Mouse (Mus musculus): ENCODE results near the gene Asl. TPM values are rescaled to one million over a fixed set of nuclear protein-coding genes. Genes with fewer than 3 reads are reported as not detected.

The Asl gene
- total RNA-seq, 1 experiment = 27.2 TPM

DNA sequence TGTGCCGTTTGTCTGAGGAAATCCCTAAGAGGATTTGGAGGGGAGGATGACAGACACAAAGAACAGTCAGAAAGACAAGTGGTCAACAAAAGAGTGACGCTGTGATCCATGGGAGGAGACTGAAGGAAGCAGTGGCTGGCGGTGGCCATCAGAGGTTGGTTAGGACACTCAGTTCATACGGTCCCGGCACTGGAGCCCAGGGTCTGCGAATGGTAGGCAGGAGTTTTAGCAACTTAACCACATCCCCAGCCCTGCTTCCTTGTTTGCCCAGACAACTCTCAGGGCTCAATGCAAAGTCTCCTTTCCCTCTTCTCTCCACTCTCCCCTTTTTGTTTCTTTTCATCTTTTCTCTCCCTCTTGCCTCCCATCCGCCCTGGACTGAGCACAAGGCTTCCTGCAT is 17.1 kb upstream of the Asl start:
- Histone ChIP-seq H3K9me3 (ENCODE audit: control insufficient read depth, insufficient read depth, low read depth, low read length) (no peaks in the 10 kb centered on the region), H3K27ac (ENCODE audit: insufficient read depth, low read depth, low read length, poor library complexity, severe bottlenecking) (no peak overlapping the region), H3K4me1 (ENCODE audit: control insufficient read depth in 2 of 2, insufficient read depth in 2 of 2, low read length in 2 of 2, poor library complexity in 1 of 2) (no peaks in the 10 kb centered on the region), H3K4me3 (ENCODE audit: insufficient read depth in 1 of 2, low read depth in 1 of 2, low read length in 2 of 2, poor library complexity in 1 of 2, severe bottlenecking in 1 of 2) (no peak overlapping the region), H3K9ac (ENCODE audit: insufficient read depth, low read depth, low read length, poor library complexity, severe bottlenecking) (no peak overlapping the region), H3K36me3 (ENCODE audit: control insufficient read depth, insufficient read depth, low read length, poor library complexity, severe bottlenecking) (peaks cover 32% of the 10 kb centered on the region)
- no peak for DNase-seq (ENCODE audit: low read depth, low spot score)
- in situ Hi-C loops (cut with MboI; ENCODE audit: low sequenced_read_pairs in 2 of 2, unreplicated experiment in 2 of 2) = no loop called here
- TF ChIP-seq CHD2 (IDR thresholded peaks at IDR 0.05; ENCODE audit: low read depth, low read length) = no peak
- TF ChIP-seq ZNF384 (IDR thresholded peaks at IDR 0.05; ENCODE audit: low read depth, low read length) = no peak
- TF ChIP-seq MAFK (IDR thresholded peaks at IDR 0.05; ENCODE audit: insufficient read depth, low read depth, low read length) = no peak
- TF ChIP-seq ZC3H11A (IDR thresholded peaks at IDR 0.05; ENCODE audit: borderline replicate concordance, low read depth, low read length) = no peak
- TF ChIP-seq HCFC1 (IDR thresholded peaks at IDR 0.05; ENCODE audit: borderline replicate concordance, insufficient read depth, low read length) = no peak

DNA sequence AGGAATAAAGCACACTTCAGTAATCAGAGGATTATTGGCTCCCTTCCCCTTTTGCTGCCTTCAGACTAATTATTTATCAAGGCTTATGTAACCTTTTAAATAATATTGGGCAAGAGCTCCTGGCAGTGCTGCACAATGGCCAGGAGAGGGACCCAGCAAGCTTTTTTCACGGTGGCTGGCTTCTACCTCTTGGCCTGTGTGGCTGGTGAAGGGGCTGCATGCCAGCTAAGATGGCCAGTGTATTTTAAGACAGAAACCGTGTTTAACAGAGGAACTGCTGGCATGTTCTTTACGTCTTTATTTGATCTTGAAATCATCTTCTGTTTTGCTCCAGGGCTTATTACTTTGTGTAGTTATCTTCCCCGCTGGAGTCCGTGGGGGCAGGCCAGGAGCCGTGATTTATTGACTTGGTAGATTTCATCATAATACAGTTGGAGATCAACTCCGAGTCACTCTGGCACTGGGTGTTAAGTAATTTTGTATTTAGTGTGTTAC is 15.2 kb upstream of the Asl start:
- Histone ChIP-seq H3K4me1 (ENCODE audit: control insufficient read depth in 2 of 2, insufficient read depth in 2 of 2, low read length in 2 of 2, poor library complexity in 1 of 2) (no peaks in the 10 kb centered on the region), H3K4me3 (ENCODE audit: insufficient read depth in 1 of 2, low read depth in 1 of 2, low read length in 2 of 2, poor library complexity in 1 of 2, severe bottlenecking in 1 of 2) (no peak overlapping the region), H3K36me3 (ENCODE audit: control insufficient read depth, insufficient read depth, low read length, poor library complexity, severe bottlenecking) (peaks cover 41% of the 10 kb centered on the region), H3K9ac (ENCODE audit: insufficient read depth, low read depth, low read length, poor library complexity, severe bottlenecking) (no peak overlapping the region), H3K27ac (ENCODE audit: insufficient read depth, low read depth, low read length, poor library complexity, severe bottlenecking) (no peak overlapping the region), H3K9me3 (ENCODE audit: control insufficient read depth, insufficient read depth, low read depth, low read length) (no peaks in the 10 kb centered on the region)
- in situ Hi-C loops (cut with MboI; ENCODE audit: low sequenced_read_pairs in 2 of 2, unreplicated experiment in 2 of 2) = no loop called here
- TF ChIP-seq CHD2 (IDR thresholded peaks at IDR 0.05; ENCODE audit: low read depth, low read length) = no peak
- no peak for TF ChIP-seq HCFC1 (IDR thresholded peaks at IDR 0.05; ENCODE audit: borderline replicate concordance, insufficient read depth, low read length)
- TF ChIP-seq ZC3H11A (IDR thresholded peaks at IDR 0.05; ENCODE audit: borderline replicate concordance, low read depth, low read length) = no peak
- no peak for TF ChIP-seq ZNF384 (IDR thresholded peaks at IDR 0.05; ENCODE audit: low read depth, low read length)
- TF ChIP-seq MAFK (IDR thresholded peaks at IDR 0.05; ENCODE audit: insufficient read depth, low read depth, low read length) = no peak
- DNase-seq (ENCODE audit: low read depth, low spot score) = no peak

DNA sequence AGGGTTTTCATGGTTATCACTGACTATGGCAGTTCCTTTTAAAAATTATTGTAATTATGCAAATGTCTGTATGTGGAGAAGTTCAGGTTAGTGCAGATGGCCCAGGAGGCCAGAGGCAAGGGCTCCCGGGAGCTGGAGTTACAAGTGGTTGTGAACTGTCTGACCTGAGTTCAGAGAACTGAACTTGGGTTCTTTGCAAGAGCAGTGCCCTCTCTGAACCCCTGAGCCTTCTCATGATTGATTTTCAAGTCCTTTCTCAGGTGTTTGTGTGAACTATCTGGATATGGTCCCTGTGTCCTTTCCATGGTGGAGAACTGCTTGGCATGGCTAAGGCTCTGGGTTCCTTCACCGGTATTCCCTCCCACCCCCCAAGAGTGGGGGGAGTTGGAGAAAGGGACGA is 14.7 kb upstream of the Asl start:
- DNase-seq (ENCODE audit: low read depth, low spot score) = no peak
- Histone ChIP-seq H3K36me3 (ENCODE audit: control insufficient read depth, insufficient read depth, low read length, poor library complexity, severe bottlenecking) (peaks cover 41% of the 10 kb centered on the region), H3K9ac (ENCODE audit: insufficient read depth, low read depth, low read length, poor library complexity, severe bottlenecking) (no peak overlapping the region), H3K4me3 (ENCODE audit: insufficient read depth in 1 of 2, low read depth in 1 of 2, low read length in 2 of 2, poor library complexity in 1 of 2, severe bottlenecking in 1 of 2) (no peak overlapping the region), H3K9me3 (ENCODE audit: control insufficient read depth, insufficient read depth, low read depth, low read length) (no peaks in the 10 kb centered on the region), H3K4me1 (ENCODE audit: control insufficient read depth in 2 of 2, insufficient read depth in 2 of 2, low read length in 2 of 2, poor library complexity in 1 of 2) (no peaks in the 10 kb centered on the region), H3K27ac (ENCODE audit: insufficient read depth, low read depth, low read length, poor library complexity, severe bottlenecking) (no peak overlapping the region)
- TF ChIP-seq ZNF384 (IDR thresholded peaks at IDR 0.05; ENCODE audit: low read depth, low read length) (no peak), ZC3H11A (IDR thresholded peaks at IDR 0.05; ENCODE audit: borderline replicate concordance, low read depth, low read length) (no peak), HCFC1 (IDR thresholded peaks at IDR 0.05; ENCODE audit: borderline replicate concordance, insufficient read depth, low read length) (no peak), CHD2 (IDR thresholded peaks at IDR 0.05; ENCODE audit: low read depth, low read length) (no peak), MAFK (IDR thresholded peaks at IDR 0.05; ENCODE audit: insufficient read depth, low read depth, low read length) (no peak)
- in situ Hi-C loops (cut with MboI; ENCODE audit: low sequenced_read_pairs in 2 of 2, unreplicated experiment in 2 of 2) = no loop called here

DNA sequence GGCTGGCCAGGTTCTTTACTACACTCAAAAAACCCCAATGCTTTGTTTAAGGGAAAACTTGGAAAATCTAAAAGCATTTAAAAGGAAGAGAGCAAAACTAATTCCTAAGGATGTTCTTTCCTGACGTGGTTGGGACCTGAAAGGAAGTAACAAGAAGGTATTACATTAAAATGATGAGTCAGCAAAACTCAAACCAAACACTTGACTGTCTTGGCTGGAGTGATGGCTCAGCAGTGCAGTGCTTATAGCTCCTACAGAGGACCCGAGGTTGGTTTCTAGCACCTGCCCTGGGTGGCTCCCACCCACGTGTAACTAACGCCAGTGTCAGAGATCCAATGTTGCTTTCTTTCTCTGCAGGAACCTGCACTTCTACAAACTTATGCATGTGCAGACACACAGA is 12.2 kb upstream of the Asl start:
- TF ChIP-seq HCFC1 (IDR thresholded peaks at IDR 0.05; ENCODE audit: borderline replicate concordance, insufficient read depth, low read length) (no peak), MAFK (IDR thresholded peaks at IDR 0.05; ENCODE audit: insufficient read depth, low read depth, low read length) (peak; percentile 99)
- Histone ChIP-seq H3K27ac (ENCODE audit: insufficient read depth, low read depth, low read length, poor library complexity, severe bottlenecking) (no peak overlapping the region), H3K9ac (ENCODE audit: insufficient read depth, low read depth, low read length, poor library complexity, severe bottlenecking) (no peak overlapping the region), H3K4me3 (ENCODE audit: insufficient read depth in 1 of 2, low read depth in 1 of 2, low read length in 2 of 2, poor library complexity in 1 of 2, severe bottlenecking in 1 of 2) (no peak overlapping the region), H3K36me3 (ENCODE audit: control insufficient read depth, insufficient read depth, low read length, poor library complexity, severe bottlenecking) (peaks cover 37% of the 10 kb centered on the region), H3K4me1 (ENCODE audit: control insufficient read depth in 2 of 2, insufficient read depth in 2 of 2, low read length in 2 of 2, poor library complexity in 1 of 2) (no peaks in the 10 kb centered on the region; a peak in 1 of 4 replicates), H3K9me3 (ENCODE audit: control insufficient read depth, insufficient read depth, low read depth, low read length) (no peaks in the 10 kb centered on the region)
- in situ Hi-C loops (cut with MboI; ENCODE audit: low sequenced_read_pairs in 2 of 2, unreplicated experiment in 2 of 2) = no loop called here
- no peak for DNase-seq (ENCODE audit: low read depth, low spot score)

DNA sequence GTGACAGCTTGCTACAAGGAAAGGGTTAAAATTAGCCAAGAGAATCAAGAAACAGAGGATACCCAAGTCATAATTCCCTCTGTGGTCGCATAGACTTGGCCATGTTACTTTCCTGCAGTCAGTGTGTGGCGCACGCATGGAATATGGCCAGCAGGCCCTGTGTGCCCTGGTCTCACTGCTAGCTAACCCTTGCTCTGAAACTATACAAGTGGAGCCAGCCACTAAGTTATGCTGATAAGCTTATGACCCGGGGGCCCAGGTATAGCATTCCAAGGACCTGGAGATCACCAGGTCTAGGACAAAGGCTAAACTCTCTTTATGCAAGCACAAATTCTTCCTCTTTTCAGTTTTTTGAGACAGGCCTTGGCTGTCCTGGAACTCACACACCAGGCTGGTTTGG is 11.8 kb upstream of the Asl start:
- in situ Hi-C loops (cut with MboI; ENCODE audit: low sequenced_read_pairs in 2 of 2, unreplicated experiment in 2 of 2) = no loop called here
- Histone ChIP-seq H3K27ac (ENCODE audit: insufficient read depth, low read depth, low read length, poor library complexity, severe bottlenecking) (no peak overlapping the region), H3K4me3 (ENCODE audit: insufficient read depth in 1 of 2, low read depth in 1 of 2, low read length in 2 of 2, poor library complexity in 1 of 2, severe bottlenecking in 1 of 2) (no peak overlapping the region), H3K4me1 (ENCODE audit: control insufficient read depth in 2 of 2, insufficient read depth in 2 of 2, low read length in 2 of 2, poor library complexity in 1 of 2) (no peaks in the 10 kb centered on the region; a peak in 1 of 4 replicates), H3K36me3 (ENCODE audit: control insufficient read depth, insufficient read depth, low read length, poor library complexity, severe bottlenecking) (peaks cover 34% of the 10 kb centered on the region), H3K9me3 (ENCODE audit: control insufficient read depth, insufficient read depth, low read depth, low read length) (no peaks in the 10 kb centered on the region), H3K9ac (ENCODE audit: insufficient read depth, low read depth, low read length, poor library complexity, severe bottlenecking) (no peak overlapping the region)
- TF ChIP-seq ZC3H11A (IDR thresholded peaks at IDR 0.05; ENCODE audit: borderline replicate concordance, low read depth, low read length) (no peak), ZNF384 (IDR thresholded peaks at IDR 0.05; ENCODE audit: low read depth, low read length) (no peak), HCFC1 (IDR thresholded peaks at IDR 0.05; ENCODE audit: borderline replicate concordance, insufficient read depth, low read length) (no peak), MAFK (IDR thresholded peaks at IDR 0.05; ENCODE audit: insufficient read depth, low read depth, low read length) (no peak), CHD2 (IDR thresholded peaks at IDR 0.05; ENCODE audit: low read depth, low read length) (no peak)
- DNase-seq (ENCODE audit: low read depth, low spot score) = no peak

Measured in ES-E14 (cell line).